Mouse (Mus musculus) small intestine, adult 2 months (tissue): ENCODE results near the gene Oxsm.

Source experiments
- CTCF ChIP-seq: fragments of 200-500 bp; IDR thresholded peaks from 2 replicates; pipeline ENCODE4 v1.5.1; 2012; ENCODE audit warnings: low read depth, mild to moderate bottlenecking, control low read depth, inconsistent platforms, low read length, moderate library complexity, mixed read lengths; ENCODE audit not compliant: insufficient replicate concordance, insufficient read length; ENCODE audit errors: extremely low read depth
- POLR2A ChIP-seq: fragments of 200-500 bp; IDR thresholded peaks from 2 replicates; pipeline ENCODE4 v1.6.1; 2012; ENCODE audit warnings: low read depth, mild to moderate bottlenecking, control low read depth, inconsistent platforms, low read length, moderate library complexity

- TF ChIP-seq CTCF = no peak
- no peak for TF ChIP-seq POLR2A
Observed at GRCm38 (mm10) chr14:16244370-16244769, 5.2 kb downstream of the Oxsm start.
